Mouse (Mus musculus) liver, adult 2 months (tissue): ENCODE measurements at regions not wholly inside any gene's neighbourhood (a gene's known extent, or its start where the extent isn't known, plus 50 kb on each side); places are given as distances from the start of the nearest gene placed in this dataset.

ENCODE experiments used
- CTCF ChIP-seq: fragments of 200-500 bp; IDR thresholded peaks from 2 replicates; pipeline ENCODE4 v1.5.1; 2011; ENCODE audit warnings: low read depth, low read length, control low read depth
- POLR2A ChIP-seq: fragments of 200-500 bp; IDR thresholded peaks from 2 replicates; pipeline ENCODE4 v1.6.1; 2011; ENCODE audit warnings: low read length, control low read depth; ENCODE audit not compliant: insufficient read depth; ENCODE audit errors: extremely low read depth

DNA sequence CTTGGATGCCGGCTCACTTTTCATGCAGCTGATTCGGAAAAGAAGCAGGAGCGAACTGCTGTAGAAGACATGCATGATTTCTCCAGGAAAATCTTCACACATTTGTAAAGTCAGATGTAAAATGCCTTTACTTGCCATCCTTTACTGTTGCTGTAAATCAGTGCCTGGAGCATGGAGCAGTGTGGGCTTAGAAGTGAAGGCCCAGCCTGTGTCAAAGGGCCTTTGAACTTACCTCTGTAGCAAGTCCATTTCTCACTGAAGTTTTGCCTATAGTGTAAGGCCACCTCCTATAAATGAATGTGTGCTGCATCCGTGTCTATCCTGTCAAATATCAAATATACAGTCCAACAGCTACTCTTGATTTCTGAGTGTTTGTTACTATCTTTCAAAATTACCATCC, 368.9 kb downstream of the Lrriq3 start:
- TF ChIP-seq CTCF = no peak
- TF ChIP-seq POLR2A = no peak
